28 mouse cellular contexts compared by ENCODE assay signal in the genomic region with DNA sequence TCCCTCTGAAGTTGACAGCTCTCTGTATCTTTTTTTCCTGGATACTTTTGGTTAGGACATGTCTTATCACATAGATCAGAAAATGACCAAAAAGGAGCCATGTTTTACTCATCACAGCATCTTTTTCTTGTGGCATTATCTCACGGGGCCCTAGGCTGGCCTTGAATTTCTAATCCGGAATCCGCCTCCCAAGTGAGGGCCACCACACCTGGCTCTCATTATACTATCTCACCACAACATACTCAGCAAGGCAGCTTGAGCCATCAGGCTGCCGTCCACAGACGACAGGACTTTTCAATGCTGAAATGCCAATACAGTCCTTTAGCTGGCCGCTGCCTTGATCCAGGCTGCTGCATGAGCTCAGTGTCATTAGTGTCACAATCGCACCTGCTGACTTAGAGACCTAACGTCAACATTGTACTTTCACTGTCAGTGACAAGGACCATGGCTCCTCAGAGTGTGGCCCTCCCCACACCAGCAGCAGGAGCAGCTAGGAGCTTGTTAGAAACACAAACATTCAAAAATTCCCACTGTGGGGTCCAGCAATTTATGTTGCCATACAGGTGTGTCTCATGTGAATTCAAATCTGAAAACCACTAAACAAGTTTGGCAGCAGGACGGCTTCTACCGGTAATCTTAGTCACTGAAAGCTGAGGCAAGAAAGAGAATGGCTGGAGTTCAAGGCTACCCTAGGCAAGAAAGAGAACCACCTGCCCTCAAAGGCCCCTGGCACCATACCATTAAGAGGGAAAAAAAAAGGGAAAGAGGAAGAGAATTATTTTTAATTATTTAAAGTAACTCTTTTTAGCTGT. TPM values are rescaled to one million over a fixed set of nuclear protein-coding genes. Genes with fewer than 3 reads are reported as not detected.
DNase-seq lines count a peak whose midpoint lies in the region; ATAC-seq and TF ChIP-seq lines count a peak whose summit lies in the region.
"Had no signal": no experiment of that assay in that cellular context is flagged by ENCODE, and none has a peak within 500 bp of the region (broad histone marks: within the 10 kb centered on the region; RNA-seq: fewer than 3 reads in every experiment).

No protein-coding gene starts in this region.

- H3K4me1 ChIP-seq in liver, adult 2 months (ENCODE audit: control insufficient read depth, insufficient read depth, low read length): no peaks in the 10 kb centered on the region; the same call in 1 of the 2 replicates
- 0 out of 2 replicates have a peak, but pooled peaks cover 4% of the 10 kb centered on the region for H3K4me1 ChIP-seq in liver, embryonic 11.5 days (replicated peaks; ENCODE audit: control insufficient read depth, insufficient read depth, low read length)
- H3K4me1 ChIP-seq in embryonic facial prominence, embryonic 11.5 days (ENCODE audit: control insufficient read depth, insufficient read depth, low read length): no peaks in the 10 kb centered on the region
- H3K4me1 ChIP-seq in liver, postnatal 0 days (ENCODE audit: insufficient read depth): no peaks in the 10 kb centered on the region
- H3K4me1 ChIP-seq: hindbrain, embryonic 13.5 days; limb, embryonic 10.5 days; limb, embryonic 15.5 days; midbrain, embryonic 13.5 days; neural tube, embryonic 15.5 days had no signal

- H3K4me3 ChIP-seq in liver, adult 2 months (ENCODE audit: insufficient read depth, low read depth, low read length): no peak overlapping the region
- H3K4me3 ChIP-seq in liver, embryonic 11.5 days (ENCODE audit: low read depth, low read length): no peak overlapping the region
- no peak overlapping the region for H3K4me3 ChIP-seq in embryonic facial prominence, embryonic 11.5 days (ENCODE audit: low read depth, low read length)
- H3K4me3 ChIP-seq in liver, postnatal 0 days (ENCODE audit: low read depth, low read length): no peak overlapping the region
- H3K4me3 ChIP-seq: erythroblast, embryonic 14.5 days; hindbrain, embryonic 13.5 days; limb, embryonic 10.5 days; limb, embryonic 15.5 days; midbrain, embryonic 13.5 days; neural tube, embryonic 15.5 days had no signal

- ATAC-seq in liver, embryonic 11.5 days (replicated peaks; ENCODE audit: low FRiP score): no peak
- no peak for ATAC-seq in embryonic facial prominence, embryonic 11.5 days (replicated peaks; ENCODE audit: insufficient number of reproducible peaks, low FRiP score, low TSS enrichment, low read depth)
- peak; percentile 97 for ATAC-seq in liver, postnatal 0 days
- ATAC-seq in monocyte, adult 5-6 weeks (replicated peaks; ENCODE audit: insufficient number of reproducible peaks, low FRiP score, low TSS enrichment, poor library complexity, severe bottlenecking): no peak
- ATAC-seq: forebrain, embryonic 16.5 days; intestine, embryonic 16.5 days; midbrain, embryonic 13.5 days had no signal

- peak; percentile 57 for DNase-seq in liver, adult 2 months (ENCODE audit: extremely low read depth, low read depth, low spot score)
- DNase-seq in liver, embryonic 11.5 days (ENCODE audit: low spot score): no peak
- peak; percentile 73 for DNase-seq in A20 (ENCODE audit: low read depth, low spot score)
- peak; percentile 19 for DNase-seq in embryonic facial prominence, embryonic 11.5 days (ENCODE audit: low spot score)
- DNase-seq in liver, postnatal 0 days: peak; percentile 40
- no peak for DNase-seq in right cerebral cortex, adult 2 months (ENCODE audit: low spot score in 2 of 2)
- DNase-seq in kidney, postnatal 14 days: no peak
- DNase-seq: adrenal gland, postnatal 25 days; B cell, adult 2 months; cerebellum, adult 11-12 months; cerebellum, postnatal 25 days; embryo, embryonic 11 days; kidney, adult 8-10 months; layer of hippocampus, adult 9-11 months; lung, postnatal 10 days; retina, postnatal 1 day; thymus, adult 2 months; thymus, postnatal 36 days had no signal

- H3K79me2 ChIP-seq in liver, adult 2 months (ENCODE audit: control insufficient read depth, insufficient read depth, low read length): peaks cover 14% of the 10 kb centered on the region

- TF ChIP-seq POLR2A in liver, adult 2 months (IDR thresholded peaks at IDR 0.05; ENCODE audit: extremely low read depth, insufficient read depth, low read length): no peak

- no peak for TF ChIP-seq EP300 in liver, postnatal 0 days (IDR thresholded peaks at IDR 0.05; ENCODE audit: low read depth)

- TF ChIP-seq CTCF in liver, adult 2 months (IDR thresholded peaks at IDR 0.05; ENCODE audit: low read depth, low read length): no peak
- no peak for TF ChIP-seq CTCF in liver, postnatal 0 days (IDR thresholded peaks at IDR 0.05; ENCODE audit: low read depth)

- H3K4me2 ChIP-seq in liver, embryonic 11.5 days: no peak overlapping the region
- H3K4me2 ChIP-seq in embryonic facial prominence, embryonic 11.5 days (ENCODE audit: low read depth, low read length): no peak overlapping the region
- no peak overlapping the region; the same call in 1 of the 2 replicates for H3K4me2 ChIP-seq in liver, postnatal 0 days (ENCODE audit: low read depth, low read length)
- H3K4me2 ChIP-seq: hindbrain, embryonic 13.5 days; limb, embryonic 15.5 days; midbrain, embryonic 13.5 days; neural tube, embryonic 15.5 days had no signal

- no peaks in the 10 kb centered on the region for H3K27me3 ChIP-seq in liver, adult 2 months (ENCODE audit: control insufficient read depth, insufficient read depth, low read length)
- no peaks in the 10 kb centered on the region for H3K27me3 ChIP-seq in liver, embryonic 11.5 days (replicated peaks; ENCODE audit: control insufficient read depth, insufficient read depth, low read length)
- H3K27me3 ChIP-seq in embryonic facial prominence, embryonic 11.5 days (ENCODE audit: control insufficient read depth, insufficient read depth, low read length): no peaks in the 10 kb centered on the region
- no peaks in the 10 kb centered on the region for H3K27me3 ChIP-seq in liver, postnatal 0 days (ENCODE audit: insufficient read depth, low read length)
- H3K27me3 ChIP-seq: hindbrain, embryonic 13.5 days; limb, embryonic 15.5 days; midbrain, embryonic 13.5 days; neural tube, embryonic 15.5 days had no signal

- WGBS in liver, adult 2 months: 44% methylated on average over 10 of the region's 10 CpGs
- WGBS in liver, embryonic 11.5 days: 70% methylated on average over 10 of the region's 10 CpGs
- WGBS in embryonic facial prominence, embryonic 11.5 days: 66% methylated on average over 10 of the region's 10 CpGs
- WGBS in liver, postnatal 0 days (ENCODE audit: insufficient replicate concordance): 63% methylated on average over 10 of the region's 10 CpGs

- H3K27ac ChIP-seq in liver, adult 2 months (replicated peaks; ENCODE audit: insufficient read depth, low read depth, low read length): no peak overlapping the region
- no peak overlapping the region for H3K27ac ChIP-seq in liver, embryonic 11.5 days (ENCODE audit: low read depth, low read length)
- no peak overlapping the region for H3K27ac ChIP-seq in embryonic facial prominence, embryonic 11.5 days (replicated peaks; ENCODE audit: low read depth, low read length)
- peak overlapping the region; percentile 46; the same call in 1 of the 2 replicates for H3K27ac ChIP-seq in liver, postnatal 0 days (ENCODE audit: low read depth)
- H3K27ac ChIP-seq: hindbrain, embryonic 13.5 days; kidney, postnatal 0 days; limb, embryonic 10.5 days; limb, embryonic 15.5 days; midbrain, embryonic 13.5 days; neural tube, embryonic 15.5 days had no signal

- H3K36me3 ChIP-seq in liver, adult 2 months (ENCODE audit: control insufficient read depth, insufficient read depth, low read length): 0 out of 2 replicates have a peak, but pooled peaks cover 4% of the 10 kb centered on the region
- peaks cover 8% of the 10 kb centered on the region for H3K36me3 ChIP-seq in liver, embryonic 11.5 days (ENCODE audit: control insufficient read depth, insufficient read depth, low read length)
- H3K36me3 ChIP-seq in embryonic facial prominence, embryonic 11.5 days (replicated peaks; ENCODE audit: control insufficient read depth, insufficient read depth, low read depth, low read length): no peaks in the 10 kb centered on the region
- H3K36me3 ChIP-seq in liver, postnatal 0 days (replicated peaks; ENCODE audit: insufficient read depth, low read length): 0 out of 2 replicates have a peak, but pooled peaks cover 5% of the 10 kb centered on the region
- H3K36me3 ChIP-seq: neural tube, embryonic 15.5 days had no signal

- no peak overlapping the region for H3K9ac ChIP-seq in liver, adult 2 months (ENCODE audit: low read depth, low read length)
- no peak overlapping the region for H3K9ac ChIP-seq in liver, embryonic 11.5 days (ENCODE audit: low read depth, low read length)
- H3K9ac ChIP-seq in embryonic facial prominence, embryonic 11.5 days (replicated peaks; ENCODE audit: low read length): no peak overlapping the region
- H3K9ac ChIP-seq in liver, postnatal 0 days (replicated peaks): no peak overlapping the region
- H3K9ac ChIP-seq: hindbrain, embryonic 13.5 days; limb, embryonic 15.5 days; midbrain, embryonic 13.5 days; neural tube, embryonic 15.5 days had no signal

- no peaks in the 10 kb centered on the region for H3K9me3 ChIP-seq in liver, embryonic 11.5 days (ENCODE audit: control insufficient read depth, low read length)
- H3K9me3 ChIP-seq in embryonic facial prominence, embryonic 11.5 days (replicated peaks; ENCODE audit: control insufficient read depth, low read length): no peaks in the 10 kb centered on the region
- no peaks in the 10 kb centered on the region for H3K9me3 ChIP-seq in liver, postnatal 0 days (ENCODE audit: low read length)
- H3K9me3 ChIP-seq: hindbrain, embryonic 13.5 days; limb, embryonic 10.5 days; limb, embryonic 15.5 days; midbrain, embryonic 13.5 days; neural tube, embryonic 15.5 days had no signal

RNA-seq across cellular contexts. Expression of a gene that starts 8.6 kb away (rescaled TPM):
- 14.7 and 16.7 TPM in 2 replicates for total RNA-seq in liver, adult 2 months (2014; rRNA removed)
- polyA plus RNA-seq in liver, adult 2 months (2012; rRNA removed): 9.5 and 10.5 TPM in 2 replicates
- polyA plus RNA-seq in liver, embryonic 11.5 days (2014; fragmentation: Nextera tagmentation; extraction: Ambion mirVana): 35.6 and 40.3 TPM in 2 replicates
- polyA plus RNA-seq in embryonic facial prominence, embryonic 11.5 days (2014; fragmentation: Nextera tagmentation; extraction: Ambion mirVana): 43.6 and 46.1 TPM in 2 replicates
- 8.1 and 9.9 TPM in 2 replicates for polyA plus RNA-seq in liver, postnatal 0 days (2015; fragmentation: Nextera tagmentation; extraction: Ambion mirVana)
- total RNA-seq in monocyte, adult 5-6 weeks (2017): 104 to 119 TPM (median 113 TPM) in 3 replicates

RNA-seq across cellular contexts. Expression of a gene that starts 48.6 kb away (rescaled TPM):
- total RNA-seq in liver, adult 2 months (2014; rRNA removed): 258 and 346 TPM in 2 replicates
- 330 and 339 TPM in 2 replicates for polyA plus RNA-seq in liver, adult 2 months (2012; rRNA removed)
- polyA plus RNA-seq in liver, embryonic 11.5 days (2014; fragmentation: Nextera tagmentation; extraction: Ambion mirVana): 45.0 and 47.5 TPM in 2 replicates
- polyA plus RNA-seq in embryonic facial prominence, embryonic 11.5 days (2014; fragmentation: Nextera tagmentation; extraction: Ambion mirVana): 54.3 and 60.8 TPM in 2 replicates
- polyA plus RNA-seq in liver, postnatal 0 days (2015; fragmentation: Nextera tagmentation; extraction: Ambion mirVana): 64.7 and 65.3 TPM in 2 replicates
- total RNA-seq in monocyte, adult 5-6 weeks (2017): 10.9 to 21.8 TPM (median 14.6 TPM) in 3 replicates

RNA-seq across cellular contexts. Expression of a gene that starts 52.6 kb away (rescaled TPM):
- 78.0 and 81.4 TPM in 2 replicates for total RNA-seq in liver, adult 2 months (2014; rRNA removed)
- 25.7 and 33.4 TPM in 2 replicates for polyA plus RNA-seq in liver, adult 2 months (2012; rRNA removed)
- polyA plus RNA-seq in liver, embryonic 11.5 days (2014; fragmentation: Nextera tagmentation; extraction: Ambion mirVana): 521 and 564 TPM in 2 replicates
- polyA plus RNA-seq in embryonic facial prominence, embryonic 11.5 days (2014; fragmentation: Nextera tagmentation; extraction: Ambion mirVana): 1,206 and 1,248 TPM in 2 replicates
- 116 and 120 TPM in 2 replicates for polyA plus RNA-seq in liver, postnatal 0 days (2015; fragmentation: Nextera tagmentation; extraction: Ambion mirVana)
- 211 to 254 TPM (median 218 TPM) in 3 replicates for total RNA-seq in monocyte, adult 5-6 weeks (2017)

Comparison
In these comparisons a context has a peak if more than half of its experiments do, and no peak if none do; other contexts are left out.
1. DNase-seq: peak in liver, adult 2 months (single experiment), A20 (single experiment), embryonic facial prominence, embryonic 11.5 days (single experiment) and liver, postnatal 0 days (single experiment); none in liver, embryonic 11.5 days (single experiment), right cerebral cortex, adult 2 months (0 of 2) and kidney, postnatal 14 days (single experiment).